Mouse (Mus musculus): ENCODE results near the gene Atp6v1g2.

- no peak for TF ChIP-seq CTCF (conservative IDR thresholded peaks at IDR 0.05; ENCODE audit: low read length)
- no peak for TF ChIP-seq POU5F1 (IDR thresholded peaks at IDR 0.05; ENCODE audit: borderline replicate concordance, low read length)
These were observed 16.2 kb downstream of the Atp6v1g2 start for GRCm38 (mm10) chr17:35249451-35250197.
